Mouse (Mus musculus) brain, embryonic 18.5 days (tissue): Measurements from ENCODE around the gene Cd8a.

Experiments
- DNase-seq: peaks from one replicate; pipeline ENCODE4 v3.0.0-alpha.2; 2012; ENCODE audit warnings: low read depth, low spot score

Cd8a gene

GRCm38 (mm10) chr6:71371085-71371605, 2.1 kb upstream of the Cd8a start:
- DNase-seq, result no peak

- no peak for DNase-seq
Observed at GRCm38 (mm10) chr6:71372041-71372720, 1.0 kb upstream of the Cd8a start.

DNA sequence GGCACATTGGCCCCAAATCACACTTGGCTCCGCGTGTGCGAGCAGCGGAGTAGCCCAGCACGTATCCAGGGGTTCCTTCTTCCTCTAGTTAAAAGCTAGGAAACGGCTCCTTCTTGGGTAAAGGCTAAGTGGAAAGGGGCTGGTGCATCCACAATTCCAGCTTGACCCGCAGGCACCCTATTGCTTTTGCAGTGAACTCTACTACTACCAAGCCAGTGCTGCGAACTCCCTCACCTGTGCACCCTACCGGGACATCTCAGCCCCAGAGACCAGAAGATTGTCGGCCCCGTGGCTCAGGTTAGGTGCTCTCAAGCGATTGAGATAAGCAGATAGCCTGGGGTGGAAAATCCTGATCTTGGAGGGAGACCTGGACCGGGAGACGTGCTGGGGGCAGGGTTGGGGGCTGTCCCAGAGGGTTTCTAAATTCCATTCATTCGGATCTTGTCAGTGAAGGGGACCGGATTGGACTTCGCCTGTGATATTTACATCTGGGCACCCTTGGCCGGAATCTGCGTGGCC, 1.1 kb downstream of the Cd8a start:
- no peak for DNase-seq

GRCm38 (mm10) chr6:71374921-71375320, 1.7 kb downstream of the Cd8a start:
- no peak for DNase-seq

GRCm38 (mm10) chr6:71376711-71377110, 3.5 kb downstream of the Cd8a start:
- no peak for DNase-seq

- no peak for DNase-seq
Observed at GRCm38 (mm10) chr6:71381654-71382053, 8.4 kb downstream of the Cd8a start.

GRCm38 (mm10) chr6:71390496-71390895, 17.3 kb downstream of the Cd8a start:
- no peak for DNase-seq

DNA sequence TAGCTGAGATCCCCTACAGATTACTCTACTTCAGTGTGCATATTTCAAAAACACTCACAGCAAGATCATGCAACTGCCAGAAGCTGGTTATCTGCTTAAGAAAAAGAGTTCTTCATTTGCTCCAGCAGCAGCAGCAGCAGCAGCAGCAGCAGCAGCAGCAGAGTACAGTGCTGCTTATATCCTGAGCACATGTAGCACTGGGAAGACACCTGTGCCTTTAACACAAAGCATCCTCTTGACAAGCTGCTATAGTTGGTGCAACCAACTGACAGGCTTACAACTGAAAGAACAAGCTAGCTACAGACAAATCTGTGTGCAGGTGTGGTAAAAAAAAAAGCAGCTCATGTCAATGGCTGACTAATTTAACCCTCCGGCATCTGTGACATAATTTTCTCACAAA, 22.8 kb downstream of the Cd8a start:
- no peak for DNase-seq

DNA sequence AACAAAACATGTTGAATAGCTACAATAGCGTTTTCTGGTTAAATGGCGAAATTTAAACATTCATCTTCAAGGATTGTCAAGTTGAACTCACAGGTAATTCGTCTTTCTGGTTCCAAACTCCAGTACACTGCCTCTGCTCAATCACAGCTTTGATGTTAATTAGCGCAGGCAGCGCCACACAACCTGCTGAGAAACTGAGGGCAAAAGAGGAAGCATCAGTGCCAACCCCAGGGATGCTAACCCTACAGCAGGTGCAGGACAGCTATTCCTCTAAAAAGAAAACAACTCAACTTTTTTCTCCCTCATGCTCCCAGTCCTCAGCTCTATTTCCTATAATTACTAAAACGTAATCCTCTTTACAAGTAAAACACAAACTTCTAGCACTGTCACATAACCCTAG, 23.5 kb downstream of the Cd8a start:
- DNase-seq, result no peak

DNA sequence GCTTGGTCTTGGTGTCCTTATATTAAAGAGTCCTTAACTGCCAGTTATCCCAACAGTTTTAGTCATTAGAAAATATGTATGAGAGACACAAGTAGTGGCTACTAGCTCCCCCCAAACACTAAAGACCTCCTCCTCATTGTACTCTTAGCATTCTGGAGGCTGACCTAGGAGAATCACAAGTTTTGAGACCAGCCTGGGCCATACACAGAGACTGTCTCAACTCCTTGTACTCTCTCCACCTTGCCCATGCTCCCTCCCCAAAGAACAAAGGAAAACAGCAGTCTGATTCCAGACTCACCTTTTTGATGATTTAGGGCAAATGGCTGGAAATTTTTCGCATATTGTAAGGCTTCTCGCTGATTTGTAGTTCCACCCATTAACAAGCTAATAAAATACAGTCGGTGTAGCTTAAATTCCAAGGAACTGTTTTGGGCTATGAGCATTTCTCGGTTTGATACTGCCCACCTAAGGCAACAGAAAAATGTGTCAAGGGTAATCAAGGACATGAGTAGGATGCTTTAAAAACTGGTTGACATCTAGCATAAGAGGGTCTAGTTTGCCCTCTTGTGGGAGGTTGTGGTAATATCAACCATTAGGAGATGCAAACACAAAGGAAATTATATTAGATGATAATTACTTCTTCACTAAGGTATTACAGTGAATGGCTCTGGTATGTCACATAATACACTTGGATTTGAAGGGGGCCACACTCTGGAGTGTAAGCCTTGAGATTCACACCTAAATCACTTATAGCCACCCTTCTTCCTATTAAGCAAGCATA, 25.8 kb downstream of the Cd8a start:
- peak; percentile 37 for DNase-seq

DNA sequence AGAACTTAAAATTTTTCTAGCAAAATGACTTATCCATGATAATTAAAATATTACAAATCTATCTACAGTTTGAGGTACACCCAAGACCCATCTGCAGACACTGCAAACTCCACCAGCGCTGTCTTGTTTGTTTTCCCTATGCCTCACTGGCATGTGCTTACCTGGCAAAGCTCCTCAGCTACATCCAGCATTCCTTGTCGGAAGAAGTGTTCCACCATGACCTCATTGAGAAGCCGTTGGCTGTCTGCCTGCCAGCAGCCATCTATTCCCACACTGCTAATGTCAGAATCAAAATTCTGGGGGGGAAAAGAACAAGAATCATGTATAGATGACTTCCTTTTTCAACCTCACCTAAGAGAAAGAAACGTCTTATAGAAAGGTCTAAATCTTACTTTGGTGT, 41.4 kb downstream of the Cd8a start:
- DNase-seq, result no peak

- no peak for DNase-seq
Observed at GRCm38 (mm10) chr6:71415446-71415845, 42.2 kb downstream of the Cd8a start.

- no peak for DNase-seq
Observed at GRCm38 (mm10) chr6:71418874-71419273, 45.6 kb downstream of the Cd8a start.

DNA sequence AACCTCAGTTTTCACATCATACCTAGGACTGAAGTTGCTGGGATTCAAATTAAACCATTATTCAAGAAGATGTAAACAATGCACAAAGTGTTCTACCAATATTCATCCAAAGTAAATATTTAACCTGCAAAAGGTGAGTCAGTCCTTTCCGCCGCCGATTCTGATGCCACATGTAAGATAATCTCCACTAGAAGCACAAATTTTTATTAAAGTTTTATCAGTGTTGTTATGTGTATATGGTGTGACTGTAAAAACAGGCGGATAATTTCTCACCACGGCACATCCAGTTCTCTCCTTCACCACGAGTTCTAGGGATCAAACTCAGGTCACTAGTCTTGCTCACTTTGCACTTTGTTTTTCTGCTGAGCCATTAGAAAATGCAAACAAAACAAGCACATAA, 47.6 kb downstream of the Cd8a start:
- no peak for DNase-seq

DNA sequence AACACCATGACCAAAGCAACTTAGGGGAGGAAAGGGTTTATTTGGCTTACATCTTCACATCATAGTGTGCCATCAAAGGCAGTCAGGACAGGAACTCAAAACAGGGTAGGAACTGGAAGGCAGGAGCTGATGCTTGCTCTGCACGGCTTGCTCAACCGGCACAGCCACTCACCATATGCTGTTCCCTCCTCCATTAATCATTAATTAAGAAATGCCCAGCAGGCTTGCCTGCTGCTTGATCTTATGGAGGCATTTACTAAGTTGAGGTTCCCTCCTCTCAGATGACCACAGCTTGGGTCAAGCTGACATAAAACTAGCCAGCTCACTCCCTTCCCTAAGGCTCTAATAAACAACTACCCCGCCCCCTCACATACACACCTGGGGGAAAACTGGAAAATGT, 48.9 kb downstream of the Cd8a start:
- DNase-seq, result no peak

DNA sequence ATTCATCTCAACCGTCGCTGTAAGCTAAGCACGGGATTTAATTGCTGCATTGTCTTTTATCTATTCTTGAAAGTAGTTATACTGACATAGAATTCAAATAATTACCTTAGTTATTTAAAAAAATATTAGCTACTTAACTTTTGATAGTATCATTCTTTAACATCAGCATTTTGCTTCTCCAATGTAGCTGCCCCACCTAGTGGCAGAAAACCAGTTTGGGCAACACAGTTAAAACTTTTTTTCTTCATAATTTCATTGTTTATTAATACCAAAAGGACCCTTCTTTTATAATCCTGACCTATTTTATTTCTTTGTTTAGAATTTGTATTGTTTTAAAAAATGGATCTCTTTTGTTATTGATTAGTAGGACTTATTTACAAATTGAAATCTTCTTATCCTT, 49.9 kb downstream of the Cd8a start:
- no peak for DNase-seq

DNA sequence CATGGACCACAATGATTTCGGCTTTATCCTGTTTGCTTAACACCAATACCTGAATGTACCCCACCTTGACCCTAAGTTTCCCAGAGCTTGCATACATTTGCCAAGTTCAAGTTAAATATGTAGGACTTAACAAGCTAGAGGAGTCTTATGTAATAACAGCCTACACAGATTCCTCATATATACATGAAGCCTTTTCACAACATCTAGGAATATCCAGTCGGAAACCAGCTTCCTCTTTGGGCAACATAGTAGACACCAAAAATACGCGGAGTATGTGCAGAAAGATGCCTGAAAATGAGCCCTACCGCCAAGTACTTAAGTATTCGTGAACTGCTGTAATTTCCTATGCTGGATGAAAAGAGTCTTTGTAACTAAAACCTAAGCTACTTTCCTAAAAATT, 52.5 kb downstream of the Cd8a start:
- DNase-seq, result no peak

GRCm38 (mm10) chr6:71427996-71428725, 54.9 kb downstream of the Cd8a start:
- DNase-seq, result no peak
